Mouse (Mus musculus) adrenal gland, adult 8-10 months (tissue): ENCODE measurements at regions not wholly inside any gene's neighbourhood (a gene's known extent, or its start where the extent isn't known, plus 50 kb on each side); places are given as distances from the start of the nearest gene placed in this dataset.

ENCODE experiments used
- DNase-seq: peaks from one replicate; pipeline ENCODE4 v3.0.0; 2022

DNA sequence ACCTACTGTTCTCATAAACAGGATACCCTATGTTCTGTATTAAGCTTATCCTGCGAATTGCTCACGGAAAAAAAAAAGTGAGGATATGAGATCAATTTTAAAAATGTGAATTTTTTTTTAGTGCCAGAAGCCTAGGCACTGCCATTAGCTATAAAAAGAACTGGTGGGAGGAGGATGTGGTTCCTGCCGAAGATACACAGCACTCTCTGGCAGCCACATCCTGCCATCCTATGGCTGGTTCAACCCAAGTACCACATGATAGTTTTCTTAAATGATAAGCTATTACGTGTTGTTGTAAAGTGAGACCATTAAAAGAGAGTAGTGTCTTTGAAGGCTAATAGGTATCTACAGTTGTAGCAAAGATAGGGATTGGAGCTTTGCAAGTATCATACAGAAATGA is 58.2 kb upstream of the Ppp3ca start:
- DNase-seq: no peak

DNA sequence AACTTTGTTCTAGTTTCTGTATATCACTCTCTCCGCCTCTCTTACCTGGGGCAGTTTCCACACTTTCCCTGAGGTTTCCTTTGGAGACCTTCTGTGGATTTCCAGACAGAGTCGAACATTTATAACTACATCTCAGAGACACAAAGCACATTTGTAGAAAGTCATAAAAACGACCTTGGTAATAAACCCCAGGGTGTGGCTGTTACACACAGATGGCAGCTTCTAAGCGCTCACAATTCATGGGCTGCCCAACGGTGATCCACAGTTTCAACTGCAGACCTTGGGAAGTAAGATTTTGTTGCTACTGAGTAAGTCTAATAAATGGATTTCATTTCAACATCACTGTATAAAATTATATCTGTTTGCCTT is 59.4 kb upstream of the Ppp3ca start:
- DNase-seq: no peak

DNA sequence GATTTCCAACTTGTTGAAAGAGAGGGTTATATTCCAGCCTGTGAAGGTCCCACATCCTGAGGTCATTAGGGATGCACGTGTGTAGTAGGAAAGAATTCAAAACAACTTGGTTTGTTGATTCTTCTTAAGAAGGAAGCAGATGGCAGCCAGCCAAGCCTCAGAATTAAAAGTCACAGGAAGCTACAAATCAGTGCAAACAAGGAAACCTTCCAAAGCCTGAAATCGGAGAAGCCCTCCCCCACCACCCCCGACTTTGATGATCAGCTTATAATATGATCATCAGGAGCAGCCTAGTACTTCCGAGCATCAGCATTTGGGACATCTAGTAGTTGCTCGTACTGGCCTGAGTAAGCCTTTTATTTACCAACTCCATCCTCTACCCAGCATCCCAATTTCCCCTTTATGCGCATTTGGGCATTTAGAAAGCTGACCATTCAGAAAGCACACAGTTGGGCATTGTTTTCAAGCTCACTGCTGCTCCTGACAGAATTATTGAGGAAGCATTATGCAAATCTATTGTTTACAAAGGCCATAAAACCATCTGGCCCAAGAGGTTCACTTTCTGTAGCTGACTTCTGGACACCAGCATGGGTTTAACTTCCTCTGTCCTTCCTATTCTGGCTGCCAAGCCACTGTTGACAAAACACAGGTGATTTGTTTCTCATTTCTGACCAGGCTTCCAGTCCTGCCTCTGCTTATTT is 59.9 kb upstream of the Ppp3ca start:
- peak; percentile 25 for DNase-seq

DNA sequence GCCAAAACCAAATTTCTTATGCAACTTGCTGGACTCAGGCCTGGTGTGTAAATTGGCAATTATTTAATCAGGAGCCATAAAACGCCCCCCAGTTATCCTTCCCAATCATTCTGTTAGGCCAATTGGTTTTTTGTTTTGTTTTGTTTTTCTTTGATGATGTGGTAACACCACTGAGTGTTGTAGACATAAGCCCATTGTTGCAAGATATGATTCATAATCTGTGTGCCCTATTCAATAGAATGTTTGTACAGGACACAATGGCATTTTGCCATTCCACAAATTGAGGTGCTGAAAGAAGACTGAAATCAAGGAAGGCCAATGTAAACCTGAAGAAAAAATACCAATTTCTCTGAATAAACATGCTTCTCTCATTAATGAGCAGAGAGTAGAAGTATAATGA is 68.2 kb upstream of the Ppp3ca start:
- no peak for DNase-seq

DNA sequence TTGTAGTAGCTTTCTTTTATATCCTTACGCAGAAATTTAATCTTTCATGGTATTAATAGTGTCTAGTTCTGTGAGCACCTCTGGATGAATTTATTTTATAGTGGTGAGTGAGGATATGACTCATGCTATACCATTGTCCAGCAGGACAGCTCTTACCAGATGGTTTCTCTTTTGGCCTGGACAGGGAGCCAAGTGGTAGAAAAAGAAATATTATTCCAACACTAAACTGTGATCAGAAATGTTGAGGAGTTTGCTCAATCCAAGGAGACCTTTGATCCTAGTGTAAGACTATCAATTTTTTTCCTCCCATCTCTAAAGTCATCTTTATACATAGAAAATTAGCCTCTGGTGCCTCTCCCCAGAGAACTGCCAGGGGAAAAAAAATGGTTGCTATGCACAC is 86.0 kb upstream of the Ppp3ca start:
- DNase-seq: no peak

DNA sequence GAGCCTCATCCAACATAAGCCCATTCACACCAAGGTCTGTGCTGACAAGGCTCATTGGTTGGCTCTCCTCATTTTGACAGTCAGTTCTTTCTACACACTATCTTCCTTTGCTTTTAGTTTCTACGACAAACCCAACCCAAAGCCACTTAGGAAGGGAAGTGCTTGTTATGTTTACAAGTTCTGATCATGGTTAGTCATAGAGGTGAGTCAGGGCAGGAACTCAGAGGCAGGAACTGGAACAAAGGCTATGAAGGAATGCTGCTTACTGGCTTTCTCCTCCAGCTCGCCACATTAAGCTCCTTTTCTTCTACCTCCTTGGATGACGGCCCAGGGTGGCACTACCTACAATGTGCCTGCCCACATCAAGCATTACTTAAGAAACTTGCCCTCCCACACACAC is 91.9 kb upstream of the Ppp3ca start:
- no peak for DNase-seq

DNA sequence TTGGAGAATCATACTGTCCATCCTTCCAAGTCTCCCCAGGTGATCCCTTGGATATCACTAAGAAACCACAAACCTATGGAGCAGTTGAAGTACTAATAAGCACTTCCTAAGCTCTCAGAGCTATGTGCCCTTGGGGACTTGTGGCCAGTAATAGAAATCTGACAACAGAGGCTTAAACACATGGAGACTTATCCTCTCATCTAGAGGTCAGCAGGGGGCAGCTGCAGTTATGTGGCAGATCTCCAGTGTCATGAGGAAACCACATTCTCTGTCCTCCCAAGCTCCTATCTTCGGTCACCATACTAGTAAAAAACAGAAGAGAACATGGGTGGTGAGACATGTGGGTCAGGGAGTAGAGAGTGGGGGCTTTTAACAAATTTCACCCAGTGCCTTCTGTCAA is 99.4 kb upstream of the Ppp3ca start:
- no peak for DNase-seq

DNA sequence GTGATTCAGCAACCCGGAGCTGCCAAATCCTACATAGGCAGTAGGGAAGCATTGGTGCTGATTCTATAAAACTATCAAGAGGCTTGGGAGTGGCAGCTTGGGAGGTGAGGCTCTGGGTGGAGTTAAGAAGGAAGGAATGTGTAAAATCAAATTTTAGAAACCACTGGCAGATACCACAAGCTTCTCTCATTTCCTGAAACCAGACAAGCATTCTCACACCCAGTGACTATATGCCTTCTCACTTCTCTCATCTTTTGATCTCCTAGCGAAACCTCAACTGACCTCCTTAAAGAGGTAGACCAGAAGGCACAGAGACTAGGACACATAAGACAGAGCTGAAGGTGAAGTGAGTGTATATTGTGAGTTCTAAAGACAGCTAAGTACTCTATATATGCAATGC is 113.4 kb upstream of the Ppp3ca start:
- DNase-seq: no peak

DNA sequence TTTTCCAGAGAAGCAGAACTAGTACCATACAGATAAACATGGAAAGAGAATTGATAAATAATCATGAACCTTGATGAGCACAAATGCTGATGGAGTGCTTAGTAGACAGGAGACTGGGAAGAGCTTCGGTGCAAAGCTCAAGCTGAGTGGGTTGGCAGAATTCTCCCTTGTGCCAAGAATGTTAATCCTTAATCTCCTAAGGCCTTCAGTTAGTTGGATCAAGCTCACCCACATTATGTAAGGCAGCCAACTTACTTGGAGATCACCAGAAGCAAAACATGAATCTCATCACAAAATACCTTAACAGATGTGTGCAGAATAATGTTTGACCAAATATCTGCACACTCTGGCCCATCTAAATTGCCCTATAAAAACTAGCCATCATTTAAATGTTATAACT is 120.5 kb upstream of the Ppp3ca start:
- DNase-seq: no peak

DNA sequence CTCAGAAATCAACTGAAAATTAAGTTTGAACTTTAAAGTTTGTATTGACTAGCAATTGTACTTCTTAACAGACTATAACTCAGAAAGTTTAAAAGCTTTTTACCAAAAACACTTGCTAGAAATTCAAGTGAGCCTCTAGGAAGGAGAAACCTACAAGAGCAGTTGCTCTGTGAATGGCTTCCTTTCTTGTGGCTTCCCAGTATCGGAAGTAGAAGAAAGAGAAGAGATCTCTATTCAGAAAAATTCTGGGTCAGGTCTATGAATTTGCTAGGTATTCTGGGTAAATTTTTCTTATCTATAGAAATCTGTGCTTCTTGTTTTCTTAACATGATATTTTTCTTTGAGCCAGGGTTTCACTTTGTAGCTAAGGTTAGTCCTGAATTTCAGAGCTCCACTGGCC is 138.3 kb upstream of the Ppp3ca start:
- DNase-seq: no peak

DNA sequence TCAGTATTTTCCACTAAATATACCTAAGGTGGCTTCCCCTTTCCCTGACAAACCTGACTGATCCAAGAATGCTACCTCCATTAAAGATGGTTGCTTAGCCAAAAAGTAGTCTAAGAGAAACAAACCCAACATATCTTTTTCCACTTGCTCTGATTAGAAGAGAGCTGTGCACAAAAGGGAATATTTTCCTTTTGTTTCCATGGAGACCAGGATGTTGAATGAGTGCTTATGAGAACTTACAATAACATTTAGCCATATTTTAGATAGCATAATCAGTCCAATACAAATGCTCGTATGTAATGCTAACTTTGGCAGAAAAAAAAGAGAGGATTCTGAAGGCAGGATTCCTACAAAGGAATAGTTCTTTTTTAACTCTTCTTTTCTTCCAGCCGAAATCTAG is 161.3 kb upstream of the Ppp3ca start:
- no peak for DNase-seq

DNA sequence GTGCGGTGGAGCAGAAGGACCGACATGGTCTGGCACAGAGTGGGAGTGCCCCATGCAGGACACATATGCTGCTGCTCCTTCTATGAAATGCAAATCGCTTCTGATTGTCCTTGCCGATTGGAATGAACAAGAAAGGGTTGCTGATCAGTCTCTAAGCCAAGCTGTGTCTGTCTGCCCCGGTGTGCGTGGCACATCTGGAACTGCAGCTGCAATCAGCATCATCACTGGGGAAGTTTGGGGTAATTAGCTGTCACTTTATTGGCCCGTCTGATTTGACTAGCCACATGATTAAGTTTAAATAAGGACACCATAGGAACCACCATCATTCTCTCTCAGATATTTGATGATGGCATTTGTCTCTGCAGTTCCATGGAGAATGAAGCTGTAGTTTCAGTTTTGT is 162.9 kb upstream of the Ppp3ca start:
- no peak for DNase-seq

DNA sequence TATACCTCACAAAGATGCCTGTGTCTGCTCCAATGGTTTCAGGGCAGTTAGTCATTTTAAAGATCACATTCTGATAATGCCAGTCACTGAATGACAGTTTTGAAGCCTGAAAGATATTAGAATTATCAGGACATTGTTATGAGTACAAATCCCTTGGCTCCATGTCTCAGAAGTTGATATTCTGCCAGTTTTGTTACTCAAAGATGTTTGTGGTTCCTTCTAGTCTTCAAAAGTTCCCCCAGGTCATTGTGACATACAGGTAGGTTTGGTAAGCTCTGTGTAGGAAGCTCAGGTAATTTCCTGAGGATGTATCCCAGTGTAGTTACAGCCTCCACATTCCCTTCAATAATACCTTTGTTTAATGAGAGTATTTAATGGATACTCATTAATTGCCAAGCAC is 169.0 kb upstream of the Bank1 start:
- no peak for DNase-seq

DNA sequence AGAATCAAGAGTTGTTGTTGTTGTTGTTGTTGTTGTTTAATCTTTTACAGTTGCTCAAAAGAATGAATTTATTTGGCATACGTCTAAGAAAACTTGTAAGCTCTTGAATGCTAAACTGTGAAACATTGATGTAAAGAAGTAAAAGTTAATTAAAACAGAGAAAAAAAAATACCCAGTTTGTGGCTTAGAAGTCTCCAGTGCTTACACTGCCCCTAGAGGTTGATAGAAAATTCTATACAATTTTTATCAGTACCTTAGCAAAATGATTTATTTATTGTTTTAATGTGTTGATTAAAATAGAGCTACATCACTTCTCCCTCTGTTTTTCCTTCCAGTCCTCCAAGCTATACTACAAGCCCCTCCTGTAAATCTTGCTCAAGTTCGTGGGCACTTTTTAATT is 165.8 kb upstream of the Bank1 start:
- no peak for DNase-seq

DNA sequence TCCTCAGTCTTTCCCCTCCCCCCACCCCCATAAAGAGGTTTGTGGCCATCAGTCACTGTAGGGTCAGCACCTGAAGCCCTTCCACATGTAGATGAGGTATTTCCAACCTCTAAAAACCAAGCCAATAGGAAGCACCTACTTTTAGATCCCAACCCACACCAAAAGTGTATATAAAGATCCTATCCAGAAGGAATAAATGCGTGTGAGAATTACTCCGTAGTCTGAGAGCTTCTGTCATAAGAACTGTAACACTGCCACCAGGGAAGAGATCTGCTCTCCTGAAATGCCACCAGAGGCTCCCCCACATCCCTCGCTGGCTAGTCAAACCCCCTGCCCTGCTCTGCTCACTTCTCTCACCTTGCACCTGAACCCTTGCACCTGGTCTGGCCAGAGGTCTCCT is 145.8 kb upstream of the Bank1 start:
- no peak for DNase-seq

DNA sequence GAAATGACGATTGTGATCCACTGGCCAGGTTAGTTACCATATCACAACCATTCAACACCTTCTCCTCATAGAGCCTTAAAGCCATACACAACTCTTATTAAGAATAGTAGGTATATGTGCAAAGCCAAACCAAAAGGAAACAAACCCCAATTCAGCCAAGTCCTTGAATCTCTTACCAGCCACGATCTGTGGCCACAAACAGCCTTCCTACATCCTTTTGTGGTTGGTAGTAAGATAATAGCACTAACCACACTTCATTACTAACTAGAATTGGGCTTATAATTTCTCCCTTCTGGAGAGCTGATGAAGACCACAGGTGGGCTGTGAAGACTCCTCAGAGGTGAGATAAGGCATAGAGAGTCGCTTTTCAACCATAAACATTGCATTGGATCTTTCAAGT is 136.9 kb upstream of the Bank1 start:
- no peak for DNase-seq

DNA sequence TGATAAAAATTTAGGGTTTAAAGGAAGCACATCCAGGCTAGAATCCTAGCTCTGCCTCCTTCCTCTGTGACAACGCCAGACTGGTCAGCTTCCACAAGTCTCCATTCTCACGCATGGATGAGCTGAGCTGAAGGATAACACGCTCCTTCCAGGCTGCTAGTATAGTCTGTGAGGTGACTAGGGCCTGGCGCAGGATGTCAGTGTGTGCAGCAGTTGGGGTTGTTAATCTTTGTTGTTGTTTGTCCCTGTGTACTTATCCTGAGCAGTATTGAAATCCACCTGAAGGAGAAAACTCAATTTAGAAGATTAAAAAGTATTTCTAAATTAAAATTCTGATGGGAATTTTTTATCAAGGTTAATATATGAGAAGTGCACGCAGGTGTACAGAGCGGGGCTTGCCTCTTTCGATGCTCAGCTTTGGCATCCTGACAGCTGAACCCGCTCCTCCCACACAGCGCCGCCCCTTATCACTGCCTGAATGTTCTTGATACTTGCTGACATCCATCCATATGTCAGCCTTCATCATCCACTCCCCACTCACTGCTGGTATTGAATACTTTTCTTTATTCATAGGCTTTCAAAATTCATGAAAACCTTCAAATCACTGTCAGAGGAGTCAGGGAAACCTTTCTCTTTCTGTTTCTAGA is 130.7 kb upstream of the Bank1 start:
- no peak for DNase-seq

DNA sequence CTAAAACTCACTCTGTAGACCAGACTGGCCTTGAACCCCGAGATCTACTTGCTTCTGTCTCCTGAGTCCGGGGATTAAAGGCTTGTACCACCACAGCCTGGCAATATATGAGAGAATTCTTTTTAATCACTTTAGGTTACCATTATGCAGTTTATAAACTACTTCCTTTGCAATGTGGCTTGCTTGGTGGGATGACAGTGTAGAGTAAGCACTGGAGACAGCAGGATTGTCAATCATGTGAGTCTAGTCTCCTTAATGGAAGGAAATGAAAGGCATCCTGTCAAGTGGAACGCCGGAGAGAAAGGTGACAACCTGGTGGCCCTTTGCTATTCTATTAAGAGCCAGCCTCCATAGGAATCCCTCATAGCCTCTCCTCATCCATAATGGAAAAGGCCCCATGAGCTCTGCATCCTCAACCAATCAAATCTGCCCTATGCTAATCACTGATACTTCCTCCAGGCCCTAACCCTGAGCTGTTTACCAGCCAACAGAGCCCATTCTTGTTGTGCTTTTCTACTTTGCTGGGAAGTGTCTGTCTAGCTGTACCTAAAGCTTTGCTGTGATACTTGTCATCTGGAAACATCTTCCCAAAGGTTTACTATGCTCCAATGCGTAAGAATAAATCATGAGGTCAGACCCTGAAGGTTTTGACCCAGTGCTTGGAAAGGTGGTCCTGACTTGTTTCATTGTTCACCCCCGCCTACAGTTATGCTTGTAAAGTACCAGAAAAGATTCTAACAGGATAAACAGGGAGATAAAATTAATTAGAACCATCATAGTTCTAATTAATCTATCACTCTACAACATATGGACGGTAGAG is 130.0 kb upstream of the Bank1 start:
- DNase-seq: no peak

DNA sequence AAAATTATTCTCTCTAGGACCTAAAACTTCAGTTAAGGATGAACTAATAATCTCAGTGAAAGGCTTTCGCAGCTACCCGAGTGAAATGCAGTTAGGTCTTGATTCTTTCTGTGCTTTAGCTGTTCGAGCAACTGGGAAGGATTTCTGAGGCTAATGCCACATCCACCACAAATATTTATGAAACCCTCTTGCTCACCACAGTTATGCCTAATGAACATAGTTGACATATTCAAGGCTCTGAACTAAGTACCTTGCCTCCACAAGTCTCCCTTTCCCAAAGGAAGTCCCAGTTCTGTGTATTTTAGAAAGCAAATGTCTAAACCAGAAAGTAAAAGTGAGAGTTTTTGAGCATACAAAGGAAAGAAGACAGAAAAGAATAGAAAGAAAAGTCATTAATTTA is 129.1 kb upstream of the Bank1 start:
- no peak for DNase-seq

DNA sequence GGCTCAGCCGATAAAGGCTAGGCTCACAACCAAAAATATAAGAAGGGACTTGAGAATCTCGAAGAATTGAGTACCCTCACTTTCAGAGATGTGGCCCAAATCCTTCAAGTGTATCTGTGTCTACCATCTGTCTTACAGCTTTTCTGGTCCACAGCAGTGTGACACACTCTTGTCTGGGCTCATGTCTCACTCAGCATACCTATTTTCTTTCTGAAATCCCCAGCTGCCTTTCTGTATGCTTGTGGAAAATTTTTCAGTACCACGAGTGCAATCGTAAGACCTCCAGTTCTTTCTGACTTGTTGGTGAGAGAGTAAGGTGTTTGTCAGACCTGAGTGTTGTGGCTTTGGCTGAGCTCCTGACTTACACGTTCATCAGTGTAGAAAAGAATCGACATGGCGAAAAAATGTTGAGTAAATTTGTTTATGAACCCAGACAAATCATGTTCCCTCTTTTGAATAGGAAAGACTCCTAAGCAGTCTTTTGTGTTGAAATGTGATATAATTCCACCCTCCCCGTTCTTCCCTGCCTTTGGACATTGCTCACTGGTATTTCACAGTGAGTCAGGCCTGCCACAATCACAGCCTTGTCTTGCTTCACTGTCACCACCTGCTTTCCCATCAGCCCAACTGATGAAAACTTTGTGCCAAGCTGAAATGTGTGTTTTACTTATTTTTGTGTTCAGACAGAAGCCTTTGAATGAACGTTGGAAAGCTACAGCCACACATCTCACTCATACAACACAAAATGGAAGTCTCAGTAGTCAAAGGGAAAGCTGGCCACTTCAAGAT is 125.3 kb upstream of the Bank1 start:
- DNase-seq: no peak

DNA sequence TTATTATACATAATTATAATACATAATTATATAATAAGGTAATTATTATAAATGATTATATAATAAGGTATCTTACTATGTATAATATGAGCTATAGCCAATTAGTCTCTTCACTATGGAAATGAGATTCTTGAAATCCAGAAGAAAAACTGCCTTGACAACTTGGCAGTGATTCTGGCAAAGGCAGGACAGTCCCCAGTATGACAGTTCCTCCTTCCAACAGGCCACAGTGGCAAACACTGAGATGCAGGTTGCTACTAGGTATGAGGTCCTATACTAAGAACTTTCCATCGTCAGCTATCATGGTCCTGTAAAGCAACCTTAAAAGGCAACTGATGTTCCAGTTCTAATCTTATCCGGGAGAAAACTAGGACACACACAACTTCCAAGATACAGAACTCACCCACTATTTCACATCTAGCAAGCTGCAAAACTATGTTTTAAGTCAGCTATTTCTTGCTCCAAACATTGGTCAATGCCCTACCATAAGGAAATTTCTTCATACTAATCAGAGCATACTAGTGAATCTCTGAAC is 124.6 kb upstream of the Bank1 start:
- DNase-seq: no peak

DNA sequence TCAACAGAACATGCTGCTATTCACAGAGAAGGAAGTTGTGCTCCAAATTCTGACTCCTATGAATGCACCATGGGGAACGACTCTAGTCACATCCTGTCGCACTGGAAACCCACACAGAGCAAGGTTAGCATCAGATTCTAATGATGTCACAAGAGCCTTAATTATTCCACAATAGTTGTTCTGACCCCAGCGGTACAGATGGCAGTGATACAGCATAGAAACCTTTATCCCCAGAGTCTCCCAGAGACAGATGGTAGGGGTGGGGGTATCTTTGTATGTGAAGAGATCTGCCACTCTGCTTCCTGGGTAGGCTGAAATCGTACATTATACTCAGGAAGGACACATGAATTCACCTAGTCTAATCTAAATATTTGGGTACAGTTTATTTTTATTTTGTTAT is 123.5 kb upstream of the Bank1 start:
- no peak for DNase-seq

DNA sequence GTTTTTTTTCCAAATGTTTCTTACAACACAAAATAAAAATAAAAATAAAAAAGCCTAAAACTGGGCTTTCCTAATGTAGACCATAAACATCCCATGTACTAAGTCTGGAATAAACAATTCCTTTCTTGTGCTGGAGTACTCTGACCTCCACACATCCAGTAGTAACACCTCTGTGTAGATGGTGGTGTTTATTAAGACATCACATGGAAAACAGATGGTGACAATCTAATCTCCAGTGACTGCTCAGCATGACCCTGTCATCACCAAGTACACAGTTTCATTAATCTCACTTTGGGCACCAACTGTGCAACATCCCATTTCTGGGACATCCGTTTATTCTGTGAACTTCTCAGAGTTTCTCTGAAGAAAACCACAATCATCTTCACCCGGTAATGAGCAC is 118.7 kb upstream of the Bank1 start:
- DNase-seq: no peak
